Mouse (Mus musculus) stomach, embryonic 14.5 days (tissue): ENCODE results near the gene Atf6b. TPM values are rescaled to one million over a fixed set of nuclear protein-coding genes. Genes with fewer than 3 reads are reported as not detected.

Source experiments
- ATAC-seq: fragments of 200-750 bp; cut with Nextera tagmentation; 2 replicates; pipeline ENCODE4 v1.8.0; 2017; ENCODE audit warnings: low read depth, moderate TSS enrichment; ENCODE audit not compliant: insufficient number of reproducible peaks, insufficient read depth, low FRiP score
- H3K27ac ChIP-seq: fragments of 300-500 bp; sonication (generic); 2 replicates; pipeline ENCODE4 v1.5.1; 2014; ENCODE audit warnings: mild to moderate bottlenecking, low read length, moderate library complexity, mixed read lengths
- H3K27me3 ChIP-seq: fragments of 300-500 bp; sonication (generic); 2 replicates; pipeline ENCODE4 v1.6.1; 2014; ENCODE audit warnings: low read length, control low read depth, mixed read lengths; ENCODE audit not compliant: control insufficient read depth, insufficient read depth
- H3K36me3 ChIP-seq: fragments of 300-500 bp; sonication (generic); 2 replicates; pipeline ENCODE4 v1.6.1; 2014; ENCODE audit warnings: mild to moderate bottlenecking, control low read depth, low read length, moderate library complexity, mixed read lengths; ENCODE audit not compliant: control insufficient read depth, insufficient read depth
- H3K4me1 ChIP-seq: fragments of 300-500 bp; sonication (generic); 2 replicates; pipeline ENCODE4 v1.6.1; 2014; ENCODE audit warnings: low read length, control low read depth, mixed read lengths; ENCODE audit not compliant: control insufficient read depth, insufficient read depth
- H3K4me2 ChIP-seq: fragments of 300-500 bp; sonication (generic); replicated peaks from 2 replicates; pipeline ENCODE4 v1.6.1; 2014; ENCODE audit warnings: low read depth, low read length, control low read depth
- H3K4me3 ChIP-seq: fragments of 300-500 bp; sonication (generic); 2 replicates; pipeline ENCODE4 v1.5.1; 2014; ENCODE audit warnings: low read depth, low read length, control low read depth
- H3K9ac ChIP-seq: fragments of 300-500 bp; sonication (generic); replicated peaks from 2 replicates; pipeline ENCODE4 v1.6.1; 2014; ENCODE audit warnings: low read depth, mild to moderate bottlenecking, control low read depth, low read length, moderate library complexity, mixed read lengths
- H3K9me3 ChIP-seq: fragments of 300-500 bp; sonication (generic); 2 replicates; pipeline ENCODE4 v1.6.1; 2016; ENCODE audit warnings: low read depth, low read length, control low read depth; ENCODE audit not compliant: control insufficient read depth
- WGBS: fragments of 180-500 bp; shearing (Covaris S2); extraction: QIAGEN DNeasy Blood & Tissue Kit; methylation state at CpG from one replicate; pipeline ENCODE4 v1.1.7; 2014; 5-methylcytosine and 5-hydroxymethylcytosine counted together
- polyA plus RNA-seq: library from polyadenylated mRNA; unstranded; fragments of >200 nt; fragmentation: Nextera tagmentation; extraction: Ambion mirVana; gene quantifications from 2 replicates; pipeline ENCODE4 v1.2.1, GENCODE M21; 2014

Atf6b gene
- polyA plus RNA-seq, 1 experiment from 2014 or later = 58.3 TPM

DNA sequence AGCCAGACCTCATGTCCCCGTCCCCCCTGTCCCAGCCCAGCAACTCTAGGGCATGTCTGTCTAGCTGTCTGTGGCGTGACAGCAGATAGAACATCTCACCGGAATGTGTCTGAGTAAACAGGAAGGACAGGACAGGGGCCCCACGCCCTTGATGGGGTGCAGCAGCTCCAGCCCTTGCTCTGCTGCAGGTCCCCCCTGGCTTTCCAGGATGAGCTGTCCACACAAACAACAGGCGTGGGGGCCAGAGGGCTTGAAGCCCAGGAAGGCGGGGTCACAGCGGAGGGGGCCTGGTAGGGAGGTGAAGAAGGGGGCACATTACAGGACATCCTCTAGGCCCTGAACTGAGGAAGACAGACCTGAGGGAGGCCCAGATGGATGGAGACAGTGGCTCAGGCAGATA lies 8.2 kb downstream of the Atf6b start:
- H3K9me3 ChIP-seq = no peaks in the 10 kb centered on the region
- WGBS = 59% methylated on average over 7 of the region's 7 CpGs
- peak; percentile 3; the same call in 1 of the 2 replicates for ATAC-seq
- H3K4me2 ChIP-seq = 0 out of 2 replicates have a peak overlapping the region, but pooled peaks have one; percentile 3
- H3K27me3 ChIP-seq = no peaks in the 10 kb centered on the region
- no peak overlapping the region for H3K4me3 ChIP-seq
- peak overlapping the region; percentile 58; the same call in 1 of the 2 replicates for H3K27ac ChIP-seq
- peaks cover 20% of the 10 kb centered on the region for H3K4me1 ChIP-seq
- peaks cover 38% of the 10 kb centered on the region for H3K36me3 ChIP-seq
- no peak overlapping the region for H3K9ac ChIP-seq

DNA sequence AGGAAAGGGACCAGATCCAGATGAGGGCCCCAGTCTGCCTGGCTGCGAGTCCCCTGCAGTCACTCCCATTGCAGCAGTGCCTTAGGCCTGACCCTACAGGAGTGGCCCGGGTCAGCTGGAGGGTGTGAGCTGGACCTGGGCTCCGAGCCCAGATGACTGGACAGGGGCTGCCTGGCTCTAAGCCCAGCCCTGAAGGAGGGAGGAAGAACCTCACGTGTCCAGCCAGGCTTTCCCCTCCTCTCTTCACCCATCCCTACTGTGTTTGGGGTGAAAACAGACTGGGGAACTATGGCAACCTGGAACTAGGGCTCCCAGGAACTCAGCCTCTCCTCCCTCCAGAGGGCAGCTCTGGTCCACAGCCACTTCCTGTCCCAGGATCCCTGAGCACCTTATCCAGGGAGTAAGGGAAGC lies 8.6 kb downstream of the Atf6b start:
- 0 out of 2 replicates have a peak, but pooled peaks cover 2% of the 10 kb centered on the region for H3K27me3 ChIP-seq
- H3K9me3 ChIP-seq = no peaks in the 10 kb centered on the region
- H3K4me1 ChIP-seq = peaks cover 24% of the 10 kb centered on the region
- no peak overlapping the region for H3K4me3 ChIP-seq
- WGBS = 33% methylated on average over 4 of the region's 4 CpGs
- peak overlapping the region; percentile 58 for H3K27ac ChIP-seq
- peaks cover 34% of the 10 kb centered on the region for H3K36me3 ChIP-seq
- peak; percentile 63; the same call in 1 of the 2 replicates for ATAC-seq
- no peak overlapping the region for H3K9ac ChIP-seq
- 0 out of 2 replicates have a peak overlapping the region, but pooled peaks have one; percentile 3 for H3K4me2 ChIP-seq

- Histone ChIP-seq H3K27ac (peak overlapping the region; percentile 58; the same call in 1 of the 2 replicates), H3K27me3 (0 out of 2 replicates have a peak, but pooled peaks cover 2% of the 10 kb centered on the region), H3K4me1 (peaks cover 34% of the 10 kb centered on the region), H3K9ac (no peak overlapping the region), H3K4me3 (no peak overlapping the region), H3K36me3 (peaks cover 23% of the 10 kb centered on the region), H3K4me2 (no peak overlapping the region), H3K9me3 (no peaks in the 10 kb centered on the region)
- ATAC-seq = no peak
- 46% methylated on average over 8 of the region's 8 CpGs for WGBS
These were observed 9.7 kb downstream of the Atf6b start for GRCm38 (mm10) chr17:34656666-34657065.

DNA sequence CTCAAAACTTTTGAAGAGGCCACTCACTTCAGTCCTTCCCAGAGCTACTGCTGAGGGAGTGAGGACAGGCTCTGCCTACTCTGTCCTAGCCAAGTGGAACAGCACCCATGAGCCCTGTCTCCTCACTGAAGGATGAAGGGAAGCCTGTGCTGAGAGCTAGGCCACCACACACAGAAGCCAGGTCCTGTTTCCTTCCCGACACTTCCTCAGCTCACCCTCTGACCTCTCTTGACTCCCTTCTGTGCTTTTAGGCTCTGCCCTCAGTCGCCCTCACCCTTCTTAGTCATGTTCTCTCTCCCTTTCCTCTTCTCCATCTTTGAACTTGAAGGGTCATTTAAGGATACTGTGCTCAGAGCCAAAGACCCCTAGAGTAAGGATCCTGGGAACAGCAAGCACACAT lies 10.3 kb downstream of the Atf6b start:
- no peak overlapping the region for H3K4me2 ChIP-seq
- no peak overlapping the region for H3K9ac ChIP-seq
- H3K9me3 ChIP-seq = no peaks in the 10 kb centered on the region
- peaks cover 34% of the 10 kb centered on the region for H3K4me1 ChIP-seq
- WGBS = 29% methylated on average over 2 of the region's 2 CpGs
- no peak overlapping the region for H3K4me3 ChIP-seq
- H3K27me3 ChIP-seq = 0 out of 2 replicates have a peak, but pooled peaks cover 2% of the 10 kb centered on the region
- no peak overlapping the region for H3K27ac ChIP-seq
- H3K36me3 ChIP-seq = peaks cover 18% of the 10 kb centered on the region
- no peak for ATAC-seq

DNA sequence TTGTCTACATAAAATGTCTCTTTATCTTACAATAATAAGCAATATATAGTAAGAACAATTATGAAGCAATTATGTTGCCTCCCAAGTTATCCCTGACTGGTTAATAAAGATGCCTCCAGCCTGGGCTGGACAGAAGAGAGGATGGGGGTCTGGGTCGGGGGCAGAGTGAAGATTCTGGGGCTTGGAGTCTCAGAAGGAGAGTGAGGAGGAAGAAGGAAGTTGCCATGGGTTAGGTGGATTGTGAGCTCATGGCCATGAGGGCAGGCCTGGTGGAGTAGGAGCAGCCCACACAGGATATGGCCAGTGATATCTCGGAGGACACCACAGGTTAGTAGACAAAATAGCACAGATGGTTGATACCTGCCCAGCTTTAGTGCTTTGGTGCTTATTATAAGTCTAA lies 11.2 kb downstream of the Atf6b start:
- WGBS = 79% methylated on average over 2 of the region's 2 CpGs
- ATAC-seq = no peak
- Histone ChIP-seq H3K9me3 (no peaks in the 10 kb centered on the region), H3K4me2 (no peak overlapping the region), H3K4me1 (peaks cover 34% of the 10 kb centered on the region), H3K36me3 (peaks cover 9% of the 10 kb centered on the region), H3K27ac (no peak overlapping the region), H3K9ac (no peak overlapping the region), H3K27me3 (0 out of 2 replicates have a peak, but pooled peaks cover 2% of the 10 kb centered on the region), H3K4me3 (no peak overlapping the region)

DNA sequence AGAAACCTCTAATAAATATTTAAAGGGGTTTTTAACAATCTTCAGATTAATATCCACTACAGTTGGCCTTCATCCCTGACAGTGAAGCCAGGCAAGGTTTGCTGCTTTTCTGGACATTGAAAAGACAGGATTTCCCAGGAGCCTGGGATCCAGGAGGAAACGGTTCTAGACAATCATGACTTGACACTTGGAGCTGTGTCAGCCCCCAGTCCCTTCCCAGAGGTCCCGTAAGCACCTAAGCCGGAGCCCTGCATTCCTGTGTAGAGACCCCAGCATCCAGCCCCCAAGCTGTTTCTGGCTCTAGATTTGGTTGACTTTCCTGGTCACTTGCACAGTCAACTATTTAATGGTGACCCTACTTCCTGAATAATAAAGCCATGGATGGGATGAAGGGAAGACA lies 11.6 kb downstream of the Atf6b start:
- H3K9ac ChIP-seq = no peak overlapping the region
- WGBS = 77% methylated on average over 3 of the region's 3 CpGs
- H3K27me3 ChIP-seq = 0 out of 2 replicates have a peak, but pooled peaks cover 2% of the 10 kb centered on the region
- no peak for ATAC-seq
- no peak overlapping the region for H3K4me2 ChIP-seq
- no peak overlapping the region for H3K27ac ChIP-seq
- peaks cover 4% of the 10 kb centered on the region; the same call in 1 of the 2 replicates for H3K36me3 ChIP-seq
- no peak overlapping the region for H3K4me3 ChIP-seq
- peaks cover 34% of the 10 kb centered on the region for H3K4me1 ChIP-seq
- no peaks in the 10 kb centered on the region for H3K9me3 ChIP-seq

DNA sequence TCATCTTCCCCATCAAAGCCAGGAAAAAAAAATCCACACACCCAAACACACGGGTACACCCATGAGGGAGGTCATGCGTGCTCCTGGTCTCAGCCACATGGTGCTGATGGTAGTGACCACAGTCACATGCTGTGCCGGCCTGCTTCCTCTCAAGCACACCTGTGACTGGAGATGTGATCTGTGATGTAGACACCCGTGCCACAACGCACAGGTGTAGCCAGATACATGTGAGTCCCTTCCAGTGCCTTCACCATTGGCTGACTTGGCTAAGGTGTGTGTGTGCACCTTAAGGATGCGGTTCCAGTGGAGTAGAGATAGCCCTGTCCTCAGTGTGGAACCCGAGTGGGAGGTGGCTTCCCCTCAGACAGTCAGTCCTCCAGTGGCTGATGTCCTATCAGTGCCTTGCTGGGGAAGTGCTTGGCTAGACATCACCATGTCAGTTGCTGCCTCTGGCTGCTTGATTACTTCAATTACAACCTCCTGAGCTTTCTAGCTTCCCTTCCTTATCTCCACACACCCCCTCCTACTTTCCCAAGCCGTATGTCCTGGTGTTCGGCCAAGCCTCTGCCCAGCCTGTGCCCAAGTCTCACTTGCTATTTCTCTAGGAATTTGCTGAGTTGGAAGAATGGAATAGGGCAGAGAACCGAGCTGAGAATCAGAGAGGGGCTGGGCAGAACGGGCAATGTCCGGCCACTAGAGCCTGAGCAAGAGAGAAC lies 12.4 kb downstream of the Atf6b start:
- no peak for ATAC-seq
- Histone ChIP-seq H3K4me3 (no peak overlapping the region), H3K36me3 (no peaks in the 10 kb centered on the region), H3K9me3 (no peaks in the 10 kb centered on the region), H3K4me2 (no peak overlapping the region), H3K27ac (no peak overlapping the region), H3K27me3 (0 out of 2 replicates have a peak, but pooled peaks cover 2% of the 10 kb centered on the region), H3K9ac (no peak overlapping the region), H3K4me1 (peaks cover 33% of the 10 kb centered on the region)
- WGBS = 57% methylated on average over 12 of the region's 12 CpGs

- H3K4me2 ChIP-seq = no peak overlapping the region
- H3K4me3 ChIP-seq = no peak overlapping the region
- H3K4me1 ChIP-seq = peaks cover 31% of the 10 kb centered on the region
- ATAC-seq = no peak
- no peak overlapping the region for H3K27ac ChIP-seq
- 0 out of 2 replicates have a peak, but pooled peaks cover 2% of the 10 kb centered on the region for H3K27me3 ChIP-seq
- 63% methylated on average over 3 of the region's 3 CpGs for WGBS
- H3K9me3 ChIP-seq = no peaks in the 10 kb centered on the region
- no peak overlapping the region for H3K9ac ChIP-seq
- H3K36me3 ChIP-seq = no peaks in the 10 kb centered on the region
These were observed 12.9 kb downstream of the Atf6b start for GRCm38 (mm10) chr17:34659897-34660214.
